Mouse (Mus musculus) effector memory CD4-positive, alpha-beta T cell, adult 5 months (primary cell): ENCODE results near the gene Lce1k. TPM values are rescaled to one million over a fixed set of nuclear protein-coding genes. Genes with fewer than 3 reads are reported as not detected.

ENCODE experiments used
- polyA plus RNA-seq: library from polyadenylated mRNA; unstranded; fragments of 100-300 nt; shearing (Covaris generic); gene quantifications from one replicate; pipeline ENCODE4 v1.2.1, GENCODE M21; 2017

The Lce1k gene
- not detected for polyA plus RNA-seq

GRCm38 (mm10) chr3:92807791-92808190, at the start of gene Lce1k:
Lce1k (minus strand) TSS chr3:92807891.

GRCm38 (mm10) chr3:92851186-92851585, 43.5 kb upstream of the Lce1k start, which contains the start of gene Lce1l:
Lce1l (minus strand) TSS chr3:92851286.

GRCm38 (mm10) chr3:92827108-92827507, 19.4 kb upstream of the Lce1k start, which contains the start of gene Kprp:
Kprp (minus strand) TSS chr3:92827247.

GRCm38 (mm10) chr3:92790414-92790813, 17.3 kb downstream of the Lce1k start, which contains the start of gene Lce1j:
Lce1j (minus strand) TSS chr3:92790514.

GRCm38 (mm10) chr3:92778799-92779198, 28.9 kb downstream of the Lce1k start, which contains the start of gene Lce1i:
Lce1i (minus strand) TSS chr3:92778899.

GRCm38 (mm10) chr3:92764965-92765364, 42.7 kb downstream of the Lce1k start, which contains the start of gene Lce1h:
Lce1h (minus strand) TSS chr3:92765065.

Other genes starting within 250 kb of the Lce1k start
- gene Ivl, start 234.2 kb downstream of the Lce1k start, polyA plus RNA-seq, result not detected
- not detected for gene Smcp, start 218.9 kb downstream of the Lce1k start, polyA plus RNA-seq
- gene 2210017I01Rik, start 200.4 kb downstream of the Lce1k start, polyA plus RNA-seq, result not detected
- not detected for gene Lce6a, start 186.2 kb downstream of the Lce1k start, polyA plus RNA-seq
- gene Lce1a1, start 159.6 kb downstream of the Lce1k start, polyA plus RNA-seq, result not detected
- not detected for gene Lce1b, start 151.0 kb downstream of the Lce1k start, polyA plus RNA-seq
- gene Lce1a2, start 137.6 kb downstream of the Lce1k start, polyA plus RNA-seq, result not detected
- gene Lce1c, start 128.6 kb downstream of the Lce1k start, polyA plus RNA-seq, result not detected
- gene Lce1d, start 120.7 kb downstream of the Lce1k start, polyA plus RNA-seq, result not detected
- gene Lce1e, start 98.8 kb downstream of the Lce1k start, polyA plus RNA-seq, result not detected
- not detected for gene Lce1f, start 87.5 kb downstream of the Lce1k start, polyA plus RNA-seq
- gene Gm38119, start 68.8 kb downstream of the Lce1k start, polyA plus RNA-seq, result not detected
- not detected for gene Lce1g, start 55.6 kb downstream of the Lce1k start, polyA plus RNA-seq
- gene Lce1h, start 42.8 kb downstream of the Lce1k start, polyA plus RNA-seq, result not detected
- gene Lce1i, start 29.0 kb downstream of the Lce1k start, polyA plus RNA-seq, result not detected
- not detected for gene Lce1j, start 17.4 kb downstream of the Lce1k start, polyA plus RNA-seq
- not detected for gene Kprp, start 19.4 kb upstream of the Lce1k start, polyA plus RNA-seq
- not detected for gene Lce1l, start 43.4 kb upstream of the Lce1k start, polyA plus RNA-seq
- gene 2310050C09Rik, start 62.3 kb upstream of the Lce1k start, polyA plus RNA-seq, result not detected
- gene Lce3a, start 118.3 kb upstream of the Lce1k start, polyA plus RNA-seq, result not detected
- gene Lce3b, start 125.1 kb upstream of the Lce1k start, polyA plus RNA-seq, result not detected
- gene Lce3c, start 136.6 kb upstream of the Lce1k start, polyA plus RNA-seq, result not detected
- not detected for gene Lce3d, start 149.5 kb upstream of the Lce1k start, polyA plus RNA-seq
- not detected for gene Lce3e, start 159.2 kb upstream of the Lce1k start, polyA plus RNA-seq
- gene Lce3f, start 184.3 kb upstream of the Lce1k start, polyA plus RNA-seq, result not detected
- not detected for gene Crct1, start 207.8 kb upstream of the Lce1k start, polyA plus RNA-seq
- not detected for gene Lce1m, start 211.2 kb upstream of the Lce1k start, polyA plus RNA-seq